In genomic region chr17:12396163-12396677, GRCm38 (mm10) we compare ENCODE assay signal across 24 mouse cellular contexts. TPM values are rescaled to one million over a fixed set of nuclear protein-coding genes. Genes with fewer than 3 reads are reported as not detected.
A peak's percentile ranks its signal among the peaks of the same experiment; 100 is the strongest.
DNase-seq lines count a peak whose midpoint lies in the region; ATAC-seq and TF ChIP-seq lines count a peak whose summit lies in the region.
"Had no signal": no experiment of that assay in that cellular context is flagged by ENCODE, and none has a peak within 500 bp of the region (broad histone marks: within the 10 kb centered on the region; RNA-seq: fewer than 3 reads in every experiment).

No protein-coding gene starts in this region.

- no peak overlapping the region for H3K4me3 ChIP-seq in CH12.LX (replicated peaks in 1 of 3; ENCODE audit: low read depth in 2 of 3, low read length in 2 of 3, poor library complexity in 1 of 3)
- H3K4me3 ChIP-seq in MEL (ENCODE audit: control insufficient read depth in 1 of 2, insufficient read depth in 1 of 2, low read depth in 2 of 2, low read length in 2 of 2) = no peak overlapping the region
- no peak overlapping the region for H3K4me3 ChIP-seq in midbrain, embryonic 11.5 days (ENCODE audit: low read depth, low read length)

- no peaks in the 10 kb centered on the region for H3K9me3 ChIP-seq in CH12.LX (replicated peaks; ENCODE audit: low read length)
- H3K9me3 ChIP-seq in MEL (replicated peaks; ENCODE audit: insufficient read depth, low read length) = no peaks in the 10 kb centered on the region
- H3K9me3 ChIP-seq in midbrain, embryonic 11.5 days (ENCODE audit: control insufficient read depth, low read length) = no peaks in the 10 kb centered on the region
- H3K9me3 ChIP-seq: G1E had no signal

- TF ChIP-seq RAD21 in CH12.LX (IDR thresholded peaks at IDR 0.05; ENCODE audit: low read depth, low read length) (no peak), MEL (IDR thresholded peaks at IDR 0.05; ENCODE audit: low read depth, low read length) (no peak)

- ATAC-seq in midbrain, embryonic 11.5 days (ENCODE audit: low FRiP score) = no peak
- ATAC-seq in megakaryocyte, adult 5-6 weeks (ENCODE audit: poor library complexity, severe bottlenecking) = no peak
- ATAC-seq: activated CD4-positive, CD25-positive, alpha-beta regulatory T cell, adult 4 months; CD4-positive, CD25-positive, alpha-beta regulatory T cell, adult 4 months; Patski had no signal

- H3K27ac ChIP-seq in CH12.LX (ENCODE audit: insufficient read depth, low read depth) (no peak overlapping the region), MEL (ENCODE audit: control insufficient read depth, low read depth, low read length) (no peak overlapping the region)
- H3K27ac ChIP-seq in midbrain, embryonic 11.5 days (ENCODE audit: low read depth, low read length) = no peak overlapping the region

- TF ChIP-seq POLR2A in CH12.LX (IDR thresholded peaks at IDR 0.05; ENCODE audit: low read depth, low read length) = no peak
- TF ChIP-seq POLR2A in MEL (IDR thresholded peaks at IDR 0.05; ENCODE audit: control insufficient read depth in 1 of 2, insufficient read depth in 1 of 2, low read depth in 1 of 2, low read length in 2 of 2, poor library complexity in 1 of 2) = no peak

- in situ Hi-C loops in CH12.LX (cut with MboI; ENCODE audit: low pct_ligation_motif_present, low pct_unique_long_range_greater_than_20kb, low sequenced_read_pairs) = no loop called here

- H3K4me1 ChIP-seq in CH12.LX (ENCODE audit: control insufficient read depth in 1 of 2, insufficient read depth in 2 of 2) (peaks cover 0 to 5% of the 10 kb centered on the region in 2 experiments; a peak in 2 of 4 replicates), MEL (ENCODE audit: control insufficient read depth in 1 of 2, insufficient read depth in 2 of 2, low read length in 2 of 2) (no peaks in the 10 kb centered on the region)
- no peaks in the 10 kb centered on the region for H3K4me1 ChIP-seq in midbrain, embryonic 11.5 days (ENCODE audit: control insufficient read depth, insufficient read depth, low read length)

- dilution Hi-C loops in CH12.LX (cut with MboI; ENCODE audit: extremely low pct_ligation_motif_present, extremely low pct_unique_long_range_greater_than_20kb, low sequenced_read_pairs) = no loop called here

- H3K79me2 ChIP-seq in CH12.LX (replicated peaks; ENCODE audit: control insufficient read depth, extremely low read depth, insufficient read depth, poor library complexity, severe bottlenecking) = no peaks in the 10 kb centered on the region
- no peaks in the 10 kb centered on the region for H3K79me2 ChIP-seq in MEL (ENCODE audit: control insufficient read depth, insufficient read depth, low read length, poor library complexity)

- peaks cover 13% of the 10 kb centered on the region for H3K27me3 ChIP-seq in CH12.LX (replicated peaks)
- peaks cover 3 to 4% of the 10 kb centered on the region in 2 experiments; a peak in 3 of 4 replicates for H3K27me3 ChIP-seq in MEL (ENCODE audit: control insufficient read depth in 1 of 2, insufficient read depth in 2 of 2, low read length in 2 of 2)
- no peaks in the 10 kb centered on the region for H3K27me3 ChIP-seq in midbrain, embryonic 11.5 days (ENCODE audit: control insufficient read depth, insufficient read depth, low read length)

- peak overlapping the region; percentile 60 for H3K4me2 ChIP-seq in CH12.LX (ENCODE audit: insufficient read depth, low read depth, poor library complexity, severe bottlenecking)
- no peak overlapping the region for H3K4me2 ChIP-seq in midbrain, embryonic 11.5 days

- H3K9ac ChIP-seq in CH12.LX (ENCODE audit: insufficient read depth, low read depth) = no peak overlapping the region
- no peak overlapping the region for H3K9ac ChIP-seq in MEL (ENCODE audit: control insufficient read depth, low read depth, low read length, poor library complexity, severe bottlenecking)
- no peak overlapping the region for H3K9ac ChIP-seq in midbrain, embryonic 11.5 days (ENCODE audit: low read length)

- TF ChIP-seq EP300 in CH12.LX (IDR thresholded peaks at IDR 0.05; ENCODE audit: low read length) = no peak
- TF ChIP-seq EP300 in MEL (IDR thresholded peaks at IDR 0.05; ENCODE audit: low read depth in 1 of 2, low read length in 2 of 2) = no peak

- DNase-seq in A20 (ENCODE audit: low read depth, low spot score) (peak; percentile 17), CH12.LX (ENCODE audit: extremely low read depth) (peak; percentile 33), MEL (ENCODE audit: low read depth, low spot score) (no peak)
- no peak for DNase-seq in layer of hippocampus, postnatal 25 days (ENCODE audit: extremely low spot score in 1 of 2, low spot score in 1 of 2)
- no peak for DNase-seq in midbrain, embryonic 11.5 days (ENCODE audit: low spot score, missing footprints)
- DNase-seq: adrenal gland, adult 2 months; adrenal gland, adult 8-10 months; adrenal gland, postnatal 10 days; adrenal gland, postnatal 14 days; adrenal gland, postnatal 25 days; adrenal gland, postnatal 36 days; B cell, adult 2 months; cerebellum, adult 11 months; cerebellum, adult 11-12 months; cerebellum, adult 18-20 months; cerebellum, adult 2 months; cerebellum, adult 8-10 months; cerebellum, adult 9-10 months had no signal

- H3K36me3 ChIP-seq in CH12.LX (replicated peaks in 1 of 2; ENCODE audit: control insufficient read depth in 1 of 2, insufficient read depth in 1 of 2, low read length in 1 of 2) (no peaks in the 10 kb centered on the region), MEL (ENCODE audit: control insufficient read depth in 1 of 2, insufficient read depth in 2 of 2, low read length in 2 of 2) (no peaks in the 10 kb centered on the region)
- no peaks in the 10 kb centered on the region for H3K36me3 ChIP-seq in midbrain, embryonic 11.5 days (ENCODE audit: control insufficient read depth, insufficient read depth, low read length)
- H3K36me3 ChIP-seq: G1E had no signal

- WGBS in midbrain, embryonic 11.5 days = 93% methylated on average over 9 of the region's 9 CpGs

- TF ChIP-seq CTCF in CH12.LX (conservative IDR thresholded peaks at IDR 0.05 in 1 of 2, IDR thresholded peaks at IDR 0.05 in 1 of 2; ENCODE audit: low read depth in 2 of 2, low read length in 2 of 2) (no peak; a peak in 1 of 4 replicates), MEL (IDR thresholded peaks at IDR 0.05 in 2 of 3, conservative IDR thresholded peaks at IDR 0.05 in 1 of 3; ENCODE audit: control insufficient read depth in 1 of 3, insufficient read depth in 1 of 3, low read depth in 2 of 3, low read length in 3 of 3, poor library complexity in 1 of 3, severe bottlenecking in 1 of 3) (no peak)

TF ChIP-seq in CH12.LX, 34 proteins besides CTCF, POLR2A, EP300 and RAD21:
- TF ChIP-seq ETS1 (conservative IDR thresholded peaks at IDR 0.05; ENCODE audit: low read depth, low read length) = no peak
- no peak for TF ChIP-seq KAT2A (IDR thresholded peaks at IDR 0.05; ENCODE audit: insufficient replicate concordance, low read length)
- TF ChIP-seq BHLHE40 (IDR thresholded peaks at IDR 0.05; ENCODE audit: low read depth, low read length) = peak; percentile 71
- 0 out of 2 replicates have a peak, but pooled peaks have one; percentile 39 for TF ChIP-seq MYC (IDR thresholded peaks at IDR 0.05; ENCODE audit: low read depth, low read length)
- peak; percentile 67 for TF ChIP-seq MAX (IDR thresholded peaks at IDR 0.05; ENCODE audit: low read length)
- no peak for TF ChIP-seq MEF2A (IDR thresholded peaks at IDR 0.05; ENCODE audit: borderline replicate concordance, low read depth, low read length)
- TF ChIP-seq ZC3H11A (IDR thresholded peaks at IDR 0.05; ENCODE audit: low read depth, low read length) = no peak
- no peak for TF ChIP-seq IRF4 (IDR thresholded peaks at IDR 0.05; ENCODE audit: low read depth, low read length)
- peak; percentile 92 for TF ChIP-seq TBP (conservative IDR thresholded peaks at IDR 0.05; ENCODE audit: low read depth, low read length)
- TF ChIP-seq CHD1 (IDR thresholded peaks at IDR 0.05; ENCODE audit: low read depth, low read length) = no peak

TF ChIP-seq in MEL, 35 proteins besides CTCF, POLR2A, EP300 and RAD21:
- TF ChIP-seq TCF12 (IDR thresholded peaks at IDR 0.05; ENCODE audit: low read depth, low read length) (no peak), TBP (IDR thresholded peaks at IDR 0.05; ENCODE audit: low read depth, low read length) (peak; percentile 54; the same call in 1 of the 2 replicates)
TF ChIP-seq in MEL: peak in this region for 1.

RNA-seq across cellular contexts. Expression of gene Plg, which starts 17.8 kb away (rescaled TPM):
- total RNA-seq in CH12.LX (2012; rRNA removed) (not detected in 2 replicates), CH12.LX (2014; rRNA removed) (not detected in 2 replicates), MEL (2012; rRNA removed) (not detected in 2 replicates)
- polyA plus RNA-seq in CH12.LX (2012; ENCODE audit: insufficient read length, low read depth) (not detected in 2 replicates), MEL (2012; ENCODE audit: insufficient read depth in 1 of 2, insufficient read length in 2 of 2, low read depth in 1 of 2, low replicate concordance in 2 of 2, missing spikeins in 1 of 2) (not detected)
- total RNA-seq in layer of hippocampus, postnatal 25 days (2021) = not detected
- 0.06 TPM in 1 of 2 replicates, not detected in the other for polyA plus RNA-seq in midbrain, embryonic 11.5 days (2014; fragmentation: Nextera tagmentation; extraction: Ambion mirVana)
- 0.32 TPM in 1 of 2 replicates, not detected in the other for total RNA-seq in megakaryocyte, adult 5-6 weeks (2015)
- 0.08 and 1.0 TPM in 2 replicates for total RNA-seq in megakaryocyte, adult 5-6 weeks (2017)
- total RNA-seq: adrenal gland, postnatal 25 days; ES-E14; G1E had no signal
- polyA plus RNA-seq: activated CD4-positive, CD25-positive, alpha-beta regulatory T cell, adult 4 months; CD4-positive, CD25-positive, alpha-beta regulatory T cell, adult 4 months; G1E had no signal

Comparison
In these comparisons a context has a peak if more than half of its experiments do, and no peak if none do; other contexts are left out.
1. DNase-seq: peak in A20 (single experiment) and CH12.LX (single experiment); none in MEL (single experiment), layer of hippocampus, postnatal 25 days (0 of 2) and midbrain, embryonic 11.5 days (single experiment).